Mouse (Mus musculus): Measurements from ENCODE around the gene Tut4. TPM values are rescaled to one million over a fixed set of nuclear protein-coding genes. Genes with fewer than 3 reads are reported as not detected.
A peak's percentile ranks its signal among the peaks of the same experiment; 100 is the strongest.

The Tut4 gene
- 60.1 and 60.7 TPM in 2 replicates for polyA plus RNA-seq (2015; fragmentation: Nextera tagmentation; extraction: Ambion mirVana)

- under 1% methylated on average over 83 of the region's 97 CpGs for WGBS
- H3K4me3 ChIP-seq, result peak within 1 kb of the TSS; percentile 83
- no peaks in the 10 kb centered on the region for H3K9me3 ChIP-seq
- peak within 1 kb of the TSS; percentile 93 for H3K4me2 ChIP-seq
- peak within 1 kb of the TSS; percentile 87 for H3K9ac ChIP-seq
- H3K27ac ChIP-seq, result peak within 1 kb of the TSS; percentile 97
- ATAC-seq (ENCODE audit: borderline replicate concordance, extremely low read depth, low FRiP score, low TSS enrichment), result peak; percentile 94
- no peaks in the 10 kb centered on the region for H3K36me3 ChIP-seq
- no peaks in the 10 kb centered on the region for H3K27me3 ChIP-seq
- peaks cover 14% of the 10 kb centered on the region for H3K4me1 ChIP-seq
Measured at GRCm38 (mm10) chr4:108459231-108460155, at the start of gene Tut4. Gene Tut4 (plus strand): TSS chr4:108459426.

GRCm38 (mm10) chr4:108424587-108424986, 34.6 kb upstream of the Tut4 start:
- no peak overlapping the region for H3K9ac ChIP-seq
- H3K27me3 ChIP-seq, result no peaks in the 10 kb centered on the region
- no peak overlapping the region for H3K4me2 ChIP-seq
- 44% methylated on average over 2 of the region's 2 CpGs for WGBS
- H3K4me1 ChIP-seq, result no peaks in the 10 kb centered on the region
- no peak overlapping the region for H3K4me3 ChIP-seq
- no peak for ATAC-seq (ENCODE audit: borderline replicate concordance, extremely low read depth, low FRiP score, low TSS enrichment)
- no peak overlapping the region for H3K27ac ChIP-seq
- H3K36me3 ChIP-seq, result no peaks in the 10 kb centered on the region
- H3K9me3 ChIP-seq, result no peaks in the 10 kb centered on the region

- no peaks in the 10 kb centered on the region for H3K9me3 ChIP-seq
- H3K4me3 ChIP-seq, result no peak overlapping the region
- H3K27me3 ChIP-seq, result no peaks in the 10 kb centered on the region
- H3K4me2 ChIP-seq, result no peak overlapping the region
- ATAC-seq (ENCODE audit: borderline replicate concordance, extremely low read depth, low FRiP score, low TSS enrichment), result peak; percentile 83
- H3K27ac ChIP-seq, result peak overlapping the region; percentile 37; the same call in 1 of the 2 replicates
- H3K9ac ChIP-seq, result no peak overlapping the region
- peaks cover 12% of the 10 kb centered on the region; the same call in 1 of the 2 replicates for H3K4me1 ChIP-seq
- WGBS, result 38% methylated on average over 11 of the region's 11 CpGs
- no peaks in the 10 kb centered on the region for H3K36me3 ChIP-seq
Measured at GRCm38 (mm10) chr4:108427719-108428340, 31.4 kb upstream of the Tut4 start.

GRCm38 (mm10) chr4:108428341-108428721, 30.9 kb upstream of the Tut4 start:
- ATAC-seq (ENCODE audit: borderline replicate concordance, extremely low read depth, low FRiP score, low TSS enrichment), result no peak
- Histone ChIP-seq H3K4me2 (no peak overlapping the region), H3K27me3 (no peaks in the 10 kb centered on the region), H3K4me1 (peaks cover 16% of the 10 kb centered on the region), H3K9me3 (no peaks in the 10 kb centered on the region), H3K4me3 (no peak overlapping the region), H3K9ac (no peak overlapping the region), H3K36me3 (no peaks in the 10 kb centered on the region), H3K27ac (peak overlapping the region; percentile 37; the same call in 1 of the 2 replicates)
- WGBS, result 62% methylated on average over 6 of the region's 6 CpGs

DNA sequence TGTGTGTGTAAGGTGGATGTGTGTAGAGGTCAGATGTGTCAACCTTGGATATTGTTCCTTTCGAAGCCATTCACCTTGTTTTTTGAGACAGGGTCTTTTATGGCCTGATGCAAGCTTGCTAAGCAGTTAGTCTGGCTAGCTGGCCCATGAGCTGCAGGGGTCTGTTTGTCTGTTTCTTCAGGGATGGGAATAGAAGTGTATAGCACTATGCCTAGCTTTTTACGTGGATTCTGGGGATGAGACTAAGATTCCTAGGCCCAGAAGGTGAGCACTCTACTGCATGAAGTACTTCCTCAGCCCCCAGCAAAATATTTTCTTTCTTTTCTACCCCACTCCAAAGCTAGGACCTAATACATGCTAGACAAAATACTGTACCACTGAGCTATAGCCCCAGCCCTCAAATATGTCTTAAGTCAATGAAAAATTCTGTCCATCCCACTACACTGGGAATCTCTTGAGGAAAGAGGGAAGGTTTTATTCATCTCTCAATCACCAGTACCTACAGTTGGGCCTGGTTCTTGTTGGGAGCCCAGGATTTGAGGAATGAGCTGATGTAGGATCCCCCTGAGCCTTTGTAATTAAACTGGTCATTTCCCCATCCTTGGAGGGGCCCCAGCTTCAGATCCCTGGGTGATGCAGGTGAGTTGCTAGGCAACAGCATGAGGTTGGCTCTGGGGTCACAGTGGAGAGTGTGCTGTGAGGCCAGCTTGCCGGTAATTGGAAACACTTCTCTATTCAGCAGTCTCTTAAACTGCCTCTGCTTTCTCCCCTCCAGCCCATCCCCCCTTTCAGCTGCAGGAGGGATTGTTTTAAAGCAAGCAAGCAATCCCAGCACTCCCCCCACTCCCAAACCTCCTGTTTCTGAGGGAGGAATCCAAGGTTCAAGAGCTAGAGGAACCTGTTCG, 28.3 kb upstream of the Tut4 start:
- 37% methylated on average over 4 of the region's 4 CpGs for whole genome bisulfite sequencing
- H3K9ac ChIP-seq, result no peak overlapping the region
- ATAC-seq (ENCODE audit: borderline replicate concordance, extremely low read depth, low FRiP score, low TSS enrichment), result no peak

GRCm38 (mm10) chr4:108431561-108431936, 27.7 kb upstream of the Tut4 start:
- Histone ChIP-seq H3K27ac (no peak overlapping the region), H3K36me3 (no peaks in the 10 kb centered on the region), H3K4me1 (peaks cover 19% of the 10 kb centered on the region), H3K27me3 (no peaks in the 10 kb centered on the region), H3K4me3 (no peak overlapping the region), H3K9me3 (no peaks in the 10 kb centered on the region), H3K4me2 (no peak overlapping the region), H3K9ac (no peak overlapping the region)
- ATAC-seq (ENCODE audit: borderline replicate concordance, extremely low read depth, low FRiP score, low TSS enrichment), result no peak
- WGBS, result 22% methylated on average over 2 of the region's 2 CpGs

More for the DNA sequence above, 28.3 kb upstream of the Tut4 start:
- Histone ChIP-seq H3K9me3 (no peaks in the 10 kb centered on the region), H3K27me3 (no peaks in the 10 kb centered on the region), H3K36me3 (no peaks in the 10 kb centered on the region), H3K27ac (no peak overlapping the region), H3K4me1 (peaks cover 19% of the 10 kb centered on the region), H3K4me3 (no peak overlapping the region), H3K4me2 (no peak overlapping the region)

GRCm38 (mm10) chr4:108433341-108433740, 25.9 kb upstream of the Tut4 start:
- Histone ChIP-seq H3K4me1 (peaks cover 27% of the 10 kb centered on the region), H3K27ac (no peak overlapping the region), H3K9ac (no peak overlapping the region), H3K36me3 (no peaks in the 10 kb centered on the region), H3K27me3 (no peaks in the 10 kb centered on the region), H3K9me3 (no peaks in the 10 kb centered on the region), H3K4me2 (no peak overlapping the region), H3K4me3 (no peak overlapping the region)
- no peak for ATAC-seq (ENCODE audit: borderline replicate concordance, extremely low read depth, low FRiP score, low TSS enrichment)
- 13% methylated on average over 6 of the region's 6 CpGs for WGBS

GRCm38 (mm10) chr4:108434221-108434620, 25.0 kb upstream of the Tut4 start:
- Histone ChIP-seq H3K27me3 (no peaks in the 10 kb centered on the region), H3K27ac (no peak overlapping the region), H3K4me3 (no peak overlapping the region), H3K9me3 (no peaks in the 10 kb centered on the region), H3K4me2 (no peak overlapping the region), H3K9ac (no peak overlapping the region), H3K36me3 (no peaks in the 10 kb centered on the region), H3K4me1 (peaks cover 31% of the 10 kb centered on the region)
- 71% methylated on average over 4 of the region's 4 CpGs for WGBS
- ATAC-seq (ENCODE audit: borderline replicate concordance, extremely low read depth, low FRiP score, low TSS enrichment), result no peak

GRCm38 (mm10) chr4:108434781-108435180, 24.4 kb upstream of the Tut4 start:
- WGBS, result 92% methylated on average over 3 of the region's 3 CpGs
- Histone ChIP-seq H3K4me2 (no peak overlapping the region), H3K9me3 (no peaks in the 10 kb centered on the region), H3K27me3 (no peaks in the 10 kb centered on the region), H3K4me1 (peaks cover 31% of the 10 kb centered on the region), H3K36me3 (no peaks in the 10 kb centered on the region), H3K27ac (no peak overlapping the region), H3K9ac (no peak overlapping the region), H3K4me3 (no peak overlapping the region)
- ATAC-seq (ENCODE audit: borderline replicate concordance, extremely low read depth, low FRiP score, low TSS enrichment), result no peak

GRCm38 (mm10) chr4:108435646-108436045, 23.6 kb upstream of the Tut4 start:
- 66% methylated on average over 3 of the region's 3 CpGs for WGBS
- no peak for ATAC-seq (ENCODE audit: borderline replicate concordance, extremely low read depth, low FRiP score, low TSS enrichment)
- H3K27me3 ChIP-seq, result no peaks in the 10 kb centered on the region
- no peak overlapping the region for H3K4me3 ChIP-seq
- H3K9ac ChIP-seq, result no peak overlapping the region
- no peaks in the 10 kb centered on the region for H3K36me3 ChIP-seq
- H3K4me1 ChIP-seq, result peaks cover 31% of the 10 kb centered on the region
- H3K4me2 ChIP-seq, result no peak overlapping the region
- H3K27ac ChIP-seq, result no peak overlapping the region
- H3K9me3 ChIP-seq, result no peaks in the 10 kb centered on the region

- Histone ChIP-seq H3K4me2 (no peak overlapping the region), H3K9me3 (no peaks in the 10 kb centered on the region), H3K27me3 (no peaks in the 10 kb centered on the region), H3K4me1 (peaks cover 27% of the 10 kb centered on the region), H3K27ac (no peak overlapping the region), H3K9ac (no peak overlapping the region), H3K36me3 (no peaks in the 10 kb centered on the region), H3K4me3 (no peak overlapping the region)
- ATAC-seq (ENCODE audit: borderline replicate concordance, extremely low read depth, low FRiP score, low TSS enrichment), result 0 out of 2 replicates have a peak, but pooled peaks have one; percentile 40
- 58% methylated on average over 1 of the region's 1 CpGs for WGBS
Measured at GRCm38 (mm10) chr4:108436225-108436624, 23.0 kb upstream of the Tut4 start.
